Mouse (Mus musculus) liver, adult 2 months (tissue): ENCODE measurements at regions not wholly inside any gene's neighbourhood (a gene's known extent, or its start where the extent isn't known, plus 50 kb on each side); places are given as distances from the start of the nearest gene placed in this dataset.

Experiments used
- CTCF ChIP-seq: fragments of 200-500 bp; IDR thresholded peaks from 2 replicates; pipeline ENCODE4 v1.5.1; 2011; ENCODE audit warnings: low read depth, low read length, control low read depth
- POLR2A ChIP-seq: fragments of 200-500 bp; IDR thresholded peaks from 2 replicates; pipeline ENCODE4 v1.6.1; 2011; ENCODE audit warnings: low read length, control low read depth; ENCODE audit not compliant: insufficient read depth; ENCODE audit errors: extremely low read depth

GRCm38 (mm10) chr13:31409123-31409513, 146.8 kb upstream of the Foxq1 start:
- TF ChIP-seq CTCF: no peak
- no peak for TF ChIP-seq POLR2A
